Mouse (Mus musculus) kidney, postnatal 14 days (tissue): ENCODE measurements around the gene Eef2.
A peak's percentile ranks its signal among the peaks of the same experiment; 100 is the strongest.
"Not testable (repeated sequence)": the region's sequence is repeated elsewhere in the genome, so short reads cannot be mapped to it uniquely, and the experiment has no call there.

Experiments used
- DNase-seq: peaks from one replicate; pipeline ENCODE4 v3.0.0; 2022; ENCODE audit warnings: mixed read lengths

Eef2 gene

GRCm38 (mm10) chr10:81151261-81151660 lies 25.2 kb upstream of the Eef2 start:
- no peak for DNase-seq

DNA sequence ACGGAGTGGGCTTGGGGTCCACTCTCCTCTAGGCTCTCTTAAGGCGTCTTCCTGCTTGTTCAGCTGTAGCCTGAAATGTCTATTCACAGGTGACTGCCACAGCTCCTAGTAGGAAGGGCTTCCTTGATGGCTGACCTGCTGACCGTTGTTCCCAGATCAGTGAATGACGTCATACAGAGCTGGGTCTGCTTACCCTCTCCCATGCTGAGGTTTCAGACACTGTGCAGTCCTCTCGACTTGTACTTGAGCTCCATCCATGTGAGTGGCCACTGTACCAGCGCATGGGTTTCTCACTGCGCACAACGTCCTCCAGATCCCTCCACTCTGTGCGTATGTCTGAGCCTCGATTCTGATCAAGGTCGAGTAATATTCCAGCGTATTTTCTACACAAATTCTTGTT lies 23.8 kb upstream of the Eef2 start:
- no peak for DNase-seq

DNA sequence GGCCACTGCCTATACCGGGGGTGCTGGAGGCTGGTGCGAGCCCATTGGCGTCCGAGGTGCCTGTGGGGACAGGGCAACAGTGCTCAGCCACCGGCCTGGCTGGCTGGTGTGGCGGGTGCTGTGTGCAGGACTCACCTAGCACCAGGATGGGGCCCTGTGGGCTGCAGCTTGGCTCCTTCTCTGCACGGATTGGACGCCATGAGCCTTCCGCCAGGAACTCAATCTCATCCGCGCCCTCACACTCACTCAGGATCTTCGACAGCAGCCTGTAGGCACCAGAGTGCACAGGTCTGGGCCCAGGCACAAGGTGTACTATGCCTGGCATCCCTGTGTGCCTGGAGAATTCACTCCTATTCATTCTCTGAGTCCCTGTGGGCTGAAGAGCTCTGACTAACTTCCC lies 22.1 kb upstream of the Eef2 start:
- DNase-seq, result no peak

- no peak for DNase-seq
These were observed 21.7 kb upstream of the Eef2 start for GRCm38 (mm10) chr10:81154736-81155135.

DNA sequence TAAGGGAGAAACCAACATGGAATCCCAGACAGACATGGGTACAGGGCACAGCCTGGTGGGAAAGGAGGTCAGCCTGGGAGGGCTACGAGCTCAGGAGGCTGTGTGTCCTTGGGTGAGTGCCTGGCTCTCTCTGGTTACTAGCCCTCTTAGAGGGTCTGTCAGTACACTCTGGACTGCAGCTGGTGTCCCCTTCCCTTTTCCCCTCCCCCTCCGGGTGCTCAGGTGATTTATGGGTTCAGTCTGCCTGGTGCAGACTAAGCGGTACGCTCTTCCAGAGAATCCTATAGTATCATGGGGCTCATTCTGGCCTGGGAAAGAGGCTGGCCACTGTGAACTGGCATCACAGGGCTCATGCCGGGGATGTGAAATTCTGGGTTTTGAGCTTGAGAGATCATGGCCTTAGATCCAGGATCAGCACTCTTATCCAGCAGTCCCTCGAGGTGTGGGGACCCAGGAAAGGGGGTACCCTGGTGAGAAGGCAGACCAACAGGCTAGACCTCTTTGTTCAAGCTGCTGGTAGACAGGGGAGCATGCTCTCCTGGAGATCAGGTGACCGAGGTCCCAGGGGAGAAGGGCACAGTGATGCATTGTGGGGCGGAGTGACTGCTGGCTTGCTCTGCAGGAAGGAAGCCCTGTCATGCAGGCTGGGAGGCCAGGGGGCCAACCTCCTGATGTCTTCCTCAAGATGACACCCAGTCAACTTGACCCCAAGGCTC lies 14.7 kb upstream of the Eef2 start:
- DNase-seq, result peak; percentile 71

GRCm38 (mm10) chr10:81162318-81162652 lies 14.1 kb upstream of the Eef2 start:
- no peak for DNase-seq

- DNase-seq, result no peak
These were observed 11.3 kb upstream of the Eef2 start for GRCm38 (mm10) chr10:81165118-81165517.

GRCm38 (mm10) chr10:81167200-81168086 lies 9.0 kb upstream of the Eef2 start, which contains the start of gene Pias4:
Gene Pias4 (minus strand): TSS chr10:81167923.
- peak; percentile 100 for DNase-seq

DNA sequence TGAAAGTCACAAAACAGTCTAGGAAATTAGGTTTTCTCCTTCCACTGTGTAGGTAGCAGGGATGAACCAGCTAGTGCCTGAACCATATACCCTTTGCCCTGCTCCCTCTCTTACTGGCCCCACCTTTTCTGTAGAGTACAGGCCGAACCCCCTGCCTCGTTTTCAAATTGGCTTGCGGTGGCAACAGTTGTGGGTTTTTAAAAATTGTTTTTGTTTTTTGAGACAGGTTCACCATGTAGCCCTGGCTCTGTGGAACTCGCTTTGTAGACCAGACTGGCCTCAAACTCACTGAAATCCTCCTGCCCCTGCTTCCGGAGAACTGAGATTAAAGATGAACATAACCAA lies 8.4 kb upstream of the Eef2 start:
- no peak for DNase-seq

DNA sequence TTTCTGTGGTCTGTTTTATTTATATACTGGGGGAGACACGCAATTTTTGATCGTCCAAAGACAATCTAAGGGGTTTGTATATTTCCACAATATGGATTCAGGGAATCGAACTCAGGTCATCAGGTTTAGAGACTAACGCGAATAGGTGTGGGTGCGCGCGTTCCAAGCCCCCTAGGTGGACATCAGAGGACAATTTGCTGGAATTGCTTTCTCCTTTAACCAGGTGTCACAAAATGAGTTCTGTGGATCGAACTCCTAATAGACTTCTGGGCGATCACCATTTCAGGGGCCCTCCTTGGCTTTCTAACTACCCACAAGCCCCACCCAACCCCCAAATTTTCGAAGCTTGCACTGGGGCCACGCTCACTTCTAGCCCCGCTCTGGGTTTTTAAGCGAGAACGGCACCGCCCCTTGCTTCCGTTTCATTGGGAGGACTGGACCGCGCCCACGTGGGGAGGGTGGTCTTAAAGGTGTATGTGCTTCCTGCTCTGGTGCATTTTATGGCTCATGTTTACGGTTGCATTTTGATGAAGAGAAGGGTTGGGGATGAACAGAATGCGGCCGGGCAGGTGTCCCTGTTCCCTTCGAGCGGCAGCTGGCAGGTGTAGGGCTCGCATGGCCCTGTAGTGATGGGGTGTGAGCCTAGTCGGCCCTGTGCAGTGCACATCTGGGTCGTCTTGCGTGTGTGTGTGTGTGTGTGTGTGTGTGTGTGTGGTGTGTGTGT lies 7.7 kb upstream of the Eef2 start:
- peak; percentile 92 for DNase-seq

DNA sequence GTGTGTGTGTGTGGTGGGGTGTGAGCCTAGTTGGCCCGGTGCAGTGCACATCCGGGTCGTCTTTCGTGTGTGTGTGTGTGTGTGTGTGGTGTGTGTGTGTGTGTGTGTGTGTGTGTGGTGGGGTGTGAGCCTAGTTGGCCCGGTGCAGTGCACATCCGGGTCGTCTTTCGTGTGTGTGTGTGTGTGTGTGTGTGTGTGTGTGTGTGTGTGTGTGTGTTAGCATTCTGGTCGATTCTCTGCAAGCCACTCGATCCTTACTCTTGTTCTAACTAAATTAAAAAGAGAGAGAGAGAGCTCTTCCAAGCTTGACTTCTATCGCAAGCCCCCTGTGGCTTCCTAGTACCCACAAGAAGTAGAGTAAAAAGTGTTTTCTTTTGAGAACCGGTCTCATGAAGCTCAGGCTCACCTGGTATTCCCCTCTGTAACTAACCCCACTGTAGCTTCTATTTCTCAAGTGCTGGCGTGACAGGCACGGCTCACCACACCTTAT lies 7.0 kb upstream of the Eef2 start:
- DNase-seq, result peak; percentile 62

DNA sequence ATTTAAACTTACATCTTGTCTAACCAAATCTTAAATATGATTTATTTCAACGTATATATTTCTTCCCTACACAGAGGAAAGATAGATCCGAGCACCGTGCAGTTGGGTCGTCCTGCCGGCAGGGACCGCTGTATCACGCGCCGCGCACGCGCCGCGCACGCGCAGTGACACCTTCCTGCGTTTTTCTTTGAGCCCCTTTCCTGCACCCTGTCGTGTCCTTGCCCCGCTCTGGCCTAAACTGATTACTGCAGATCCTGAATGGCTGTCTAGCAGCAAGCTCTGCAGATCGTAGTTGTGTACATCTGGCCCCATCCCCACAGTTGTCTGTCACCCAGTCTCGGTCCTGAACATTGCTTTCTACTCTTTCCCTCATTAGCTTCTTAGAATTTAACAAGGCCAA lies 3.3 kb upstream of the Eef2 start:
- DNase-seq, result peak; percentile 86

- peak; percentile 91 for DNase-seq
These were observed 1.6 kb upstream of the Eef2 start for GRCm38 (mm10) chr10:81174617-81175344.

DNA sequence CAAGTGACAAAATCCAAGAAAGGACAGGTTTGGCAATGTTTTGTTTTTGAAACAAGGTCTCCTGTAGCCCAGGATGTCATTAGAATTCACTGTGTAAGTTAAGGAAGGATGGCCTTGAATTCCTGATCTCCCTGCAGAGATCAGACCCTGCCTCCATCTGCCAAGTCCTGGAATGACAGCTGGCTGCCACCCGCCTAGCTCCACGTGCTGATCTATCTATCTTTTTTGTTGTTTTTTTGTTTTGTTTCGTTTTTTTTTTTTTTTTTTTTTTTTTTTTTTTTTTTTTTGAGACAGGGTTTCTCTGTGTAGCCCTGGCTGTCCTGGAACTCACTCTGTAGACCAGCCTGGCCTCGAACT lies 1.1 kb upstream of the Eef2 start:
- DNase-seq, result not testable (repeated sequence)

DNA sequence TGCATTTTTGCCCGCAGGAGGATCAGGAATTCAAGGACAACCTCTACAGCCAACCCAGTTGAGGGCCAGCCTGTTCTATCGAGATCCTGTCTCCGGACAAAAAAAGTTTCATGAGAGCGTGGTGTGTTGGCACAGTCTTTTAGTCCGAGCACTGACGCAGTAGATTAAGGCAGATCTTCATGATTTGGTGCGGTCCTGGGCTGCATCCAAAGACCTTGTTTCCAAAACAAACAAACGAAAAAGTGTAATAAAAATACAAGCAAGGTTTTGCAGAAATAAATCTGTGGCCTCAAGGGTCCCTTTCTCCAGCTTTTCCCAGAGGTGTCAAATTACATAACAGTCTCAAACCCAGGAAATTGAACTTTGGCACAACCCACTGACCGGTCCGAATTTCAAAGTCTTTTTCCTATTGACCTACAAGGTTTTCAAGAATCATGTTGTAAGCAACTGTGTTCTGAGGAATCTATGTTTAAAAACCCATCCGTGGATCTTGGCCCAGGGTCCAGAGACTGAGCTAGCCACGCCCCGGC lies 430 bp upstream of the Eef2 start:
- DNase-seq, result no peak

DNA sequence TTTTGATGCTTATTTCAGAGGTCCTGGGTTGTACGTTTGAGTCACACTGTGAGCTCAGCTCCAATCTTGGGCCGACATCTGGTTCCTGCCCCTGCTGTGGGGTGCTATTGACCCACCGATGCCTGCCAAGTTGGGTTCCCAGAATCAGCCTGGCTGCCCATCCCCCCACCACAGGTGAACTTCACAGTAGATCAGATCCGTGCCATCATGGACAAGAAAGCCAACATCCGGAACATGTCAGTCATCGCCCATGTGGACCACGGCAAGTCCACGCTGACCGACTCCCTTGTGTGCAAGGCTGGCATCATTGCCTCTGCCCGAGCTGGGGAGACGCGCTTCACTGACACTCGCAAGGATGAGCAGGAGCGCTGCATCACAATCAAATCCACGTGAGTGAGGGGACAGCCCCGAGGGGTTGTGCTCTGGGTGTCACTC lies 1.1 kb downstream of the Eef2 start:
- peak; percentile 57 for DNase-seq

GRCm38 (mm10) chr10:81177958-81178712 lies 1.7 kb downstream of the Eef2 start:
- no peak for DNase-seq

GRCm38 (mm10) chr10:81178927-81179326 lies 2.5 kb downstream of the Eef2 start:
- DNase-seq, result no peak

DNA sequence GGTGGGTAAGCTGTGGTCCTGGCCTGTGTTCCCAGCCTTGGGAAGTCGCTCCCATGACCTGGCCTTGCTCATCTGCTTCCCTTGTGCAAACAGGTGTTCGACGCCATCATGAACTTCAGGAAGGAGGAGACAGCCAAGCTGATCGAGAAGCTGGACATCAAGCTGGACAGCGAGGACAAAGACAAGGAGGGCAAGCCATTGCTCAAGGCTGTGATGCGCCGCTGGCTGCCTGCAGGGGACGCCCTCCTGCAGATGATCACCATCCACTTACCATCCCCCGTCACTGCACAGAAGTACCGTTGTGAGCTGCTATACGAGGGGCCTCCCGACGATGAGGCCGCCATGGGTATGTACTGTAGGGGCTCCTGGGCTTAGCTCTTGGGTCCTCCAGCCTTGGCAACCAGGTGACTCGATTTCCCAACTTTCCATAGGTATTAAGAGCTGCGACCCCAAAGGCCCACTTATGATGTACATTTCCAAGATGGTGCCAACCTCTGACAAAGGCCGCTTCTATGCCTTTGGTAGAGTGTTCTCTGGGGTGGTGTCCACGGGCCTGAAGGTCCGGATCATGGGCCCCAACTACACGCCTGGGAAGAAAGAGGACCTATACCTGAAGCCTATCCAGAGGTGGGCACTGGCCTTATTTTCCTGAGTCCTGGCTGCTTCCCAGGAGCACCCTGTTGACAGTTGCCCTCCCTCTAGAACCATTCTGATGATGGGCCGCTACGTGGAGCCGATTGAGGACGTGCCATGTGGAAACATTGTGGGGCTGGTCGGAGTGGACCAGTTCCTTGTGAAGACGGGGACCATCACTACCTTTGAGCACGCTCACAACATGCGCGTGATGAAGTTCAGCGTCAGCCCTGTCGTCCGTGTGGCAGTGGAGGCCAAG lies 3.3 kb downstream of the Eef2 start:
- no peak for DNase-seq

DNA sequence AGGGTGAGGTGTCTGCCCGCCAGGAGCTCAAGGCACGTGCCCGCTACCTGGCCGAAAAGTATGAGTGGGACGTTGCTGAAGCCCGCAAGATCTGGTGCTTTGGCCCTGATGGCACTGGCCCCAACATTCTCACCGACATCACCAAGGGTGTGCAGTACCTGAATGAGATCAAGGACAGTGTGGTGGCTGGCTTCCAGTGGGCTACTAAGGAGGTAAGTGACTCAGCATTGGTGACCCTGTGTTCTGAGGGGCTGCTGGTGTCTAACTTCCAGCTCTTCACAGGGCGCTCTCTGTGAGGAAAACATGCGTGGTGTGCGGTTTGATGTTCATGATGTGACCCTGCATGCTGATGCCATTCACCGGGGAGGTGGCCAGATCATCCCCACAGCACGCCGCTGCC lies 4.5 kb downstream of the Eef2 start:
- DNase-seq, result no peak

GRCm38 (mm10) chr10:81181860-81182259 lies 5.4 kb downstream of the Eef2 start:
- not testable (repeated sequence) for DNase-seq
